Mouse (Mus musculus): Measurements from ENCODE around the gene Magi3. TPM values are rescaled to one million over a fixed set of nuclear protein-coding genes. Genes with fewer than 3 reads are reported as not detected.

Magi3 gene
- polyA plus RNA-seq, 1 experiment from 2014 or later: 7.1 TPM

GRCm38 (mm10) chr3:104020101-104020500 is 200.1 kb downstream of the Magi3 start:
- H3K27me3 ChIP-seq (ENCODE audit: control insufficient read depth, insufficient read depth, low read length): no peaks in the 10 kb centered on the region
- H3K4me3 ChIP-seq (replicated peaks; ENCODE audit: low read length): no peak overlapping the region
- no peak overlapping the region for H3K27ac ChIP-seq
- no peak overlapping the region for H3K4me2 ChIP-seq (replicated peaks)
- DNase-seq (ENCODE audit: low spot score) (no peak), ATAC-seq (ENCODE audit: low FRiP score) (no peak)
- WGBS: 91% methylated on average over 12 of the region's 12 CpGs
- no peak overlapping the region for H3K9ac ChIP-seq
- H3K4me1 ChIP-seq (replicated peaks; ENCODE audit: control insufficient read depth, insufficient read depth, low read length): no peaks in the 10 kb centered on the region
- no peaks in the 10 kb centered on the region for H3K9me3 ChIP-seq (ENCODE audit: control insufficient read depth, low read length)
- H3K36me3 ChIP-seq (replicated peaks; ENCODE audit: control insufficient read depth, insufficient read depth): peaks cover 70% of the 10 kb centered on the region

GRCm38 (mm10) chr3:104019453-104019852 is 200.7 kb downstream of the Magi3 start:
- Histone ChIP-seq H3K36me3 (replicated peaks; ENCODE audit: control insufficient read depth, insufficient read depth) (peaks cover 72% of the 10 kb centered on the region), H3K9ac (no peak overlapping the region), H3K27me3 (ENCODE audit: control insufficient read depth, insufficient read depth, low read length) (no peaks in the 10 kb centered on the region), H3K4me3 (replicated peaks; ENCODE audit: low read length) (no peak overlapping the region), H3K4me2 (replicated peaks) (no peak overlapping the region), H3K9me3 (ENCODE audit: control insufficient read depth, low read length) (no peaks in the 10 kb centered on the region), H3K4me1 (replicated peaks; ENCODE audit: control insufficient read depth, insufficient read depth, low read length) (no peaks in the 10 kb centered on the region), H3K27ac (no peak overlapping the region)
- DNase-seq (ENCODE audit: low spot score): peak; percentile 68
- ATAC-seq (ENCODE audit: low FRiP score): no peak
- WGBS: 72% methylated on average over 4 of the region's 4 CpGs

GRCm38 (mm10) chr3:104017931-104018330 is 202.2 kb downstream of the Magi3 start:
- Histone ChIP-seq H3K27ac (no peak overlapping the region), H3K9ac (no peak overlapping the region), H3K4me2 (replicated peaks) (no peak overlapping the region), H3K27me3 (ENCODE audit: control insufficient read depth, insufficient read depth, low read length) (no peaks in the 10 kb centered on the region), H3K4me1 (replicated peaks; ENCODE audit: control insufficient read depth, insufficient read depth, low read length) (no peaks in the 10 kb centered on the region), H3K4me3 (replicated peaks; ENCODE audit: low read length) (no peak overlapping the region), H3K9me3 (ENCODE audit: control insufficient read depth, low read length) (no peaks in the 10 kb centered on the region), H3K36me3 (replicated peaks; ENCODE audit: control insufficient read depth, insufficient read depth) (peaks cover 68% of the 10 kb centered on the region)
- DNase-seq (ENCODE audit: low spot score) (no peak), ATAC-seq (ENCODE audit: low FRiP score) (no peak)
- 73% methylated on average over 3 of the region's 3 CpGs for WGBS

GRCm38 (mm10) chr3:104011972-104012371 is 208.2 kb downstream of the Magi3 start:
- H3K27ac ChIP-seq: no peak overlapping the region
- no peak for ATAC-seq (ENCODE audit: low FRiP score)
- WGBS: 93% methylated on average over 2 of the region's 2 CpGs

DNA sequence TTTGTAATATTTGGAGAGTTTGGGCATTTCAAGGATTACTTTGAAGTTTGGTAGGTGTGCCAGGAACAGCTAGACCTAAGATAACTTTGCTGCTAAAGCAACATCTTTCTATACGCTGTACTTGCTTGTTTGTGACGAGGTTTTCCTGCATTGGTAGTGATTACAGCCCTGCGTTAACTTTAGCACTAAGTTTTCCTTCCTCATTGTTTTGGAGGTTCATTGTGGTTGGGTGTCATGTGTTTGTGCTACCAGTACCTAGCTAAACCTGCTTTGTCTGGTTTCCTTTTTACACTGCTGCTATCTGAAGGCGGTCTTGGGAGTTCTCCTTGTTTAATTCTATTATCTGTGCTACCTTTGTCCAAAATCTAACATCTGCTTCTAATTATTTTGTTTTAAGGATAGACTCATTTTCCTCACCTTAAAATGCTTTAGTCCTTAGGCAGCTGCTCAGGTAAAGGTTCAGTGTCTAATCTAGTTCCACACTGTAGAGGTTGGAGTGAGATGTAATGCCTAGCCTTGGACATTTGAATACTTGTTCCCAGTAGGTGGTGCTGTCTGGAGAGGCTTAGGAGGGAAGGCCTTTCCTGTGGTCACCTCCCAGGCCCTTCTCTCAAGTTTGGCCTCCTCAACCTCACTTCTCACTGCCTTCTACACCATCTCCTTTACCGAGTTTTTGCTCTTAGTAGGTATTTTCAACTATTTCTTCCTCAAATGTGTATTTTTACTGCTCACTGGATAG is 210.1 kb downstream of the Magi3 start:
- WGBS: 91% methylated on average over 5 of the region's 5 CpGs

More at GRCm38 (mm10) chr3:104011972-104012371, 208.2 kb downstream of the Magi3 start:
- H3K36me3 ChIP-seq (replicated peaks; ENCODE audit: control insufficient read depth, insufficient read depth): peaks cover 42% of the 10 kb centered on the region
- no peak overlapping the region for H3K9ac ChIP-seq
- no peaks in the 10 kb centered on the region for H3K4me1 ChIP-seq (replicated peaks; ENCODE audit: control insufficient read depth, insufficient read depth, low read length)
- H3K4me2 ChIP-seq (replicated peaks): no peak overlapping the region
- H3K4me3 ChIP-seq (replicated peaks; ENCODE audit: low read length): no peak overlapping the region
- DNase-seq (ENCODE audit: low spot score): no peak
- H3K27me3 ChIP-seq (ENCODE audit: control insufficient read depth, insufficient read depth, low read length): no peaks in the 10 kb centered on the region
- H3K9me3 ChIP-seq (ENCODE audit: control insufficient read depth, low read length): no peaks in the 10 kb centered on the region

DNA sequence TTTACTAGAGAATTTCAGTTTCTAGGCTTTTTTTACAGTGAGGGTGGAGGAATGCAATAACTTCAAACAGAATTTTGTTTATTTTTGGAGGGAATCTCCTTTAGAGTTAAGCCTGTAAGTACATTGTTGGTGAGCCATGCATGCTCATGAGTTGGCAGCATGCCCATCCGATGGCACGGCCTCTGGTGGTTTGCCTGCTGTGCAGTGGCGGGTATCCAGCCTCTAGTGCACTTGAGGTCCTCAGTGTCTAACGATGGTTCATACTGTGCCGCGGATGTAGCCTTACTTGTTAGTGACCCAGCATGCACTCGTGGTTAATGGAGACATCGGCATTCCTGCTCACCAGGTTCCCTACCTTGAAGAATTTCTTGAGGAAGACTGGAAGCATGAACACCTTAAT is 212.7 kb downstream of the Magi3 start:
- H3K36me3 ChIP-seq (replicated peaks; ENCODE audit: control insufficient read depth, insufficient read depth): peaks cover 53% of the 10 kb centered on the region
- no peak overlapping the region for H3K4me3 ChIP-seq (replicated peaks; ENCODE audit: low read length)
- no peaks in the 10 kb centered on the region for H3K9me3 ChIP-seq (ENCODE audit: control insufficient read depth, low read length)
- no peak overlapping the region for H3K27ac ChIP-seq
- WGBS: 52% methylated on average over 8 of the region's 8 CpGs
- peak; percentile 43 for DNase-seq (ENCODE audit: low spot score)
- no peaks in the 10 kb centered on the region for H3K27me3 ChIP-seq (ENCODE audit: control insufficient read depth, insufficient read depth, low read length)
- ATAC-seq (ENCODE audit: low FRiP score): peak; percentile 40; the same call in 1 of the 2 replicates
- H3K4me1 ChIP-seq (replicated peaks; ENCODE audit: control insufficient read depth, insufficient read depth, low read length): no peaks in the 10 kb centered on the region
- H3K9ac ChIP-seq: no peak overlapping the region
- H3K4me2 ChIP-seq (replicated peaks): no peak overlapping the region

More for the DNA sequence above, 210.1 kb downstream of the Magi3 start:
- H3K9me3 ChIP-seq (ENCODE audit: control insufficient read depth, low read length): no peaks in the 10 kb centered on the region
- ATAC-seq (ENCODE audit: low FRiP score): no peak
- DNase-seq (ENCODE audit: low spot score): no peak
- H3K4me3 ChIP-seq (replicated peaks; ENCODE audit: low read length): no peak overlapping the region
- peaks cover 45% of the 10 kb centered on the region for H3K36me3 ChIP-seq (replicated peaks; ENCODE audit: control insufficient read depth, insufficient read depth)
- no peak overlapping the region for H3K27ac ChIP-seq
- H3K4me2 ChIP-seq (replicated peaks): no peak overlapping the region
- H3K4me1 ChIP-seq (replicated peaks; ENCODE audit: control insufficient read depth, insufficient read depth, low read length): no peaks in the 10 kb centered on the region
- no peaks in the 10 kb centered on the region for H3K27me3 ChIP-seq (ENCODE audit: control insufficient read depth, insufficient read depth, low read length)
- no peak overlapping the region for H3K9ac ChIP-seq

GRCm38 (mm10) chr3:104006896-104007466 is 213.2 kb downstream of the Magi3 start:
- Histone ChIP-seq H3K27me3 (ENCODE audit: control insufficient read depth, insufficient read depth, low read length) (no peaks in the 10 kb centered on the region), H3K27ac (no peak overlapping the region), H3K4me3 (replicated peaks; ENCODE audit: low read length) (no peak overlapping the region), H3K9me3 (ENCODE audit: control insufficient read depth, low read length) (no peaks in the 10 kb centered on the region), H3K4me1 (replicated peaks; ENCODE audit: control insufficient read depth, insufficient read depth, low read length) (no peaks in the 10 kb centered on the region), H3K4me2 (replicated peaks) (no peak overlapping the region), H3K36me3 (replicated peaks; ENCODE audit: control insufficient read depth, insufficient read depth) (peaks cover 57% of the 10 kb centered on the region), H3K9ac (no peak overlapping the region)
- ATAC-seq (ENCODE audit: low FRiP score) (peak; percentile 31; the same call in 1 of the 2 replicates), DNase-seq (ENCODE audit: low spot score) (no peak)
- 69% methylated on average over 8 of the region's 8 CpGs for WGBS

- 93% methylated on average over 4 of the region's 4 CpGs for WGBS
- no peak overlapping the region for H3K27ac ChIP-seq
- no peak overlapping the region for H3K9ac ChIP-seq
- no peak for ATAC-seq (ENCODE audit: low FRiP score)
- no peak overlapping the region for H3K4me2 ChIP-seq (replicated peaks)
- no peaks in the 10 kb centered on the region for H3K27me3 ChIP-seq (ENCODE audit: control insufficient read depth, insufficient read depth, low read length)
- H3K36me3 ChIP-seq (replicated peaks; ENCODE audit: control insufficient read depth, insufficient read depth): peaks cover 75% of the 10 kb centered on the region
- no peak overlapping the region for H3K4me3 ChIP-seq (replicated peaks; ENCODE audit: low read length)
- no peaks in the 10 kb centered on the region for H3K9me3 ChIP-seq (ENCODE audit: control insufficient read depth, low read length)
- no peak for DNase-seq (ENCODE audit: low spot score)
- H3K4me1 ChIP-seq (replicated peaks; ENCODE audit: control insufficient read depth, insufficient read depth, low read length): no peaks in the 10 kb centered on the region
These were observed 221.4 kb downstream of the Magi3 start for GRCm38 (mm10) chr3:103998724-103999123.

DNA sequence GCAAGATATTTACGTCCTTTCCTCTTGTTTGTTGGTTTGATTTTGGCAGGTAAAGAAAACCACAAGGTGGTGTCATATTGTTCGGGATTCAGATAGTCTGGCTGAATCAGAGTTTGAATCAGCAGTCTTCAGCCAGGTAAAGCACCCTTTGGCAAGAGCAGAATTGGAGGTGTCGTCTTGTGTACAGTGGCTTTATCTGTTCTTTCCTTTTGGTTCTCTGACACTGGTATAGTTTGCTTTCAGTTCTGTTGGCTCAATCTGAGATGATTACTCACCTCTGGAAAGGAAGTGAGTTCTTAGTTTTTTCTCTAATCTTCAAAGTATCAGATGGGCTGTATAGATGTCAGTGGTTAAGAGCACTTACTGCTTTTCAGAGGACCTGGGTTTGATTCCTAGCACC is 228.9 kb downstream of the Magi3 start:
- Histone ChIP-seq H3K36me3 (replicated peaks; ENCODE audit: control insufficient read depth, insufficient read depth) (peaks cover 83% of the 10 kb centered on the region), H3K27me3 (ENCODE audit: control insufficient read depth, insufficient read depth, low read length) (no peaks in the 10 kb centered on the region), H3K4me1 (replicated peaks; ENCODE audit: control insufficient read depth, insufficient read depth, low read length) (no peaks in the 10 kb centered on the region), H3K27ac (no peak overlapping the region), H3K4me2 (replicated peaks) (no peak overlapping the region), H3K9me3 (ENCODE audit: control insufficient read depth, low read length) (no peaks in the 10 kb centered on the region), H3K4me3 (replicated peaks; ENCODE audit: low read length) (no peak overlapping the region), H3K9ac (no peak overlapping the region)
- 96% methylated on average over 3 of the region's 3 CpGs for WGBS
- no peak for DNase-seq (ENCODE audit: low spot score)
- no peak for ATAC-seq (ENCODE audit: low FRiP score)

Data from hindbrain, embryonic 14.5 days (tissue).